Mouse (Mus musculus): ENCODE results near the gene Rnf40.

DNA sequence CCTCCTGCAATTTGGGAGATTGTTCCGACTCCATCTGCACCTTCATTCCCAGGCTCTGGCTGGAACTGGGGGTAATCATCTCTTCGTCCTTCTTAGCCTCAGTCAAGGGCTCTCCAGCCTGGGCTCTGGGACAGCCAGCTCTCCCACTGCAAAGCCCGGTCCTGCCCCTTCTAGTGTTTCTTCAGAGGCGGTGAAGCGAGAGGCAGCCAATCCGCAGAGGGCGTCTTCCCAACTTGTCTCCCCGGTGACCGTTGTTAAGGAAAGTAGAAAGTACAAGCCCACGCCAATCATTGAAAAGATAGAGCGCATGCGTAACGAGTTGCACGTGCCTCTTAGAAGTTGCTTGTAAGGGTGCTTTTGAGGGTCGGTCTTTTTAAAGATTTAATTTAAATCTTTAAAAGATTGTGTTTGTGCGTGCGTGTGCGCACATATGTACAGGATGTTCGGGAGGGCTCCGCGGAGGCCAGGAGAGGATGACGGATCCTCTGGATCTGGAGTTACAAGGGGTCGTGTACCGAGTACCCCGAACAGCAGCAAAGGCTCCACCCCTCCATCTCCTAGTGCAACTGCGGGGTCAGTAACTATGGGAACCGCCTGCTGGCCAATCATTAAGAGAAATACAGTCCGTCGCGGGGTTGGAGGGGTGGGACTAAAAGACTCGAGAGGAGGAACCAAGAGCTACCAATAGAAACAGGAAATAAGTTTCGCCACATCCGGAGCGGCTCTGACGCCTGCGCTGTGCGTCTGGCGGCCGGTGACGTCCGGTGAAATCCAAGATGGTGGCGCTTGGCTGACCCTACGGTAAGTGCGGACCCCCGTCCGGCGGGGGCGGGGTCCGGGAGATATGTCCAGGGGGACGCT lies at the start of gene Rnf40, which contains the start of gene Ccdc189:
- TF ChIP-seq GATA1 (IDR thresholded peaks at IDR 0.05; ENCODE audit: low read length) (no peak), TAL1 (IDR thresholded peaks at IDR 0.05; ENCODE audit: low read length) (no peak)

Measured in erythroblast, embryonic 14.5 days (primary cell).